Mouse (Mus musculus) spleen, embryonic (tissue): ENCODE measurements around the gene Gucd1.

ENCODE experiments used
- CTCF ChIA-PET: fragments of 350-600 bp; sonication (Branson Sonifier 250); formaldehyde crosslinking; loops from one replicate; lab custom pipeline; 2022; lab: Charles Lee

The Gucd1 gene

DNA sequence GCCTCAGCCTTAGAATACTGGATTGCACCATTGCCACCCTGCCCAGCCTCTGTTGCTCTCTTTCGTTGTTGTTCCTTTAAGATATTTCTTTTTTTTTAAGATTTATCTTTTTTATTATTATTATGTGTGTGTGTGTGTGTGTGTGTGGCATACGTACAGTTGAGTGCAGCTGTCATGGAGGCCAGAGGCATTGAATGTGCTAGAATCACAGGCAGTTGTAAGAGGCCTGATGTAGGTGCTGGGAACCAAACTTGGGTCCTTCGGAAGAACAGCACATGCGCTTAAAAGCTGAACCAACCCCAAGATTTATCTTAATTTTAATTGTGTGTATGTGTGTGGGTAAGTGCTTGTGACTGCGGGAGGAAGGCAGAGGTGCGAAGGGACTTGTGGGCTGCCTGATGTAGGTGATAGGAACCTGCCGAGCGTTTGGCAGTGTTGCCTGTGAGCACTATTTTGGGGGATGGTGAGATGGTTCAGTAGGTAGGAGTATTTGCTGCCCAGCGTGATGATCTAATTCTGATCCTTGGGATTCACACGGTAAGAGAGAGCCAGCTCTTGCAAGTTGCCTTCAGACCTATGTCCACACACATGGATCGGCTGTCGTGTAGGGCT lies 216.5 kb downstream of the Gucd1 start:
- CTCF ChIA-PET: no interaction called here
